Mouse (Mus musculus): ENCODE results near the gene Tmem171. TPM values are rescaled to one million over a fixed set of nuclear protein-coding genes. Genes with fewer than 3 reads are reported as not detected.

Gene Tmem171
- polyA plus RNA-seq, 1 experiment from 2014 or later = not detected

- ATAC-seq (ENCODE audit: low read depth) = no peak
- Histone ChIP-seq H3K4me1 (replicated peaks) (no peaks in the 10 kb centered on the region), H3K9me3 (0 out of 2 replicates have a peak, but pooled peaks cover 3% of the 10 kb centered on the region), H3K27ac (replicated peaks) (no peak overlapping the region), H3K36me3 (0 out of 2 replicates have a peak, but pooled peaks cover 6% of the 10 kb centered on the region), H3K27me3 (no peaks in the 10 kb centered on the region), H3K9ac (no peak overlapping the region), H3K4me3 (no peak overlapping the region), H3K4me2 (no peak overlapping the region)
- WGBS = 84% methylated on average over 8 of the region's 8 CpGs
Measured at GRCm38 (mm10) chr13:98710236-98710635, 15.6 kb upstream of the Tmem171 start.

- H3K36me3 ChIP-seq = no peaks in the 10 kb centered on the region
- H3K9me3 ChIP-seq = 0 out of 2 replicates have a peak, but pooled peaks cover 3% of the 10 kb centered on the region
- WGBS = 89% methylated on average over 4 of the region's 4 CpGs
- no peak overlapping the region for H3K9ac ChIP-seq
- H3K4me3 ChIP-seq = no peak overlapping the region
- no peaks in the 10 kb centered on the region for H3K4me1 ChIP-seq (replicated peaks)
- no peaks in the 10 kb centered on the region for H3K27me3 ChIP-seq
- H3K4me2 ChIP-seq = no peak overlapping the region
- H3K27ac ChIP-seq (replicated peaks) = no peak overlapping the region
- no peak for ATAC-seq (ENCODE audit: low read depth)
Measured at GRCm38 (mm10) chr13:98705501-98705900, 10.9 kb upstream of the Tmem171 start.

DNA sequence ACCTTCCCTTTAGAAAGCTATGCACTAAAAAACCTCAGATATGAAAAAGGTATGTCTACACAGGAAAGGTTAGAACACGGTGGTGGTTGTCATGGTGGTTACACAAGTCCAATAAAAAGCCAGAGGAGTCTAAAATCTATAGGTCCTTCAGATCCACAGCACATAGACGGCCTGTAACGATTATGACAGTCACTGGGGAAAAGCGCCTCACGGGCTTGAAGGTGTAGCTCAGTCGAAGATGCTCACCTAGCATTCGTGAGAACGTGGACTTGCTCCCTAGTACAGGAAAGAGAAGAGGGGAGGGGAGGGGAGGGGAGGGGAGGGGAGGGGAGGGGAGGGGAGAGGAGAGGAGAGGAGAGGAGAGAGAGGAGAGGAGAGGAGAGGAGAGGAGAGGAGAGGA is 9.2 kb upstream of the Tmem171 start:
- no peak overlapping the region for H3K27ac ChIP-seq (replicated peaks)
- H3K9me3 ChIP-seq = 0 out of 2 replicates have a peak, but pooled peaks cover 3% of the 10 kb centered on the region
- H3K27me3 ChIP-seq = no peaks in the 10 kb centered on the region
- no peak overlapping the region for H3K9ac ChIP-seq
- 83% methylated on average over 8 of the region's 8 CpGs for WGBS
- no peaks in the 10 kb centered on the region for H3K4me1 ChIP-seq (replicated peaks)
- no peak overlapping the region for H3K4me3 ChIP-seq
- H3K4me2 ChIP-seq = no peak overlapping the region
- no peak for ATAC-seq (ENCODE audit: low read depth)
- H3K36me3 ChIP-seq = no peaks in the 10 kb centered on the region

- no peak overlapping the region for H3K4me3 ChIP-seq
- WGBS = 89% methylated on average over 8 of the region's 8 CpGs
- no peak for ATAC-seq (ENCODE audit: low read depth)
- H3K9ac ChIP-seq = no peak overlapping the region
- H3K4me1 ChIP-seq (replicated peaks) = no peaks in the 10 kb centered on the region
- no peaks in the 10 kb centered on the region for H3K27me3 ChIP-seq
- H3K27ac ChIP-seq (replicated peaks) = no peak overlapping the region
- H3K4me2 ChIP-seq = no peak overlapping the region
- no peaks in the 10 kb centered on the region for H3K36me3 ChIP-seq
- no peaks in the 10 kb centered on the region for H3K9me3 ChIP-seq
Measured at GRCm38 (mm10) chr13:98702361-98702760, 7.7 kb upstream of the Tmem171 start.

DNA sequence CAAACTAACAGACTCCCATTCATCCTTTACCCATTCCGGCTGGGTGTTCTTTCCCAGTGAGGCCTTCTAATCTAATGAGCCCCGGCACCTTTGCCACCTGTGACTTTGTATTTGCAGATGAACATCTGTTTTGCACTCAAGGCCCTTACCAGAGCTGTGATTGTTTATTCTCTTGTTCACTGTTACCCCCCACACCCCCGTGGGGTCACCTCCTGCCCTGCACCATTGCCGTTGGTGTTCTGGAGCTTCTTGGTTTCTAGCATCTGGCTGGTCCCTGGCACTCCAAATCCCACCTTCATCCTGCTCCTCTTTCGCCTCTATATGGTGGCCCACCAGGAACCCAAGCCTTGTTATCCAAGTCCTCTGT is 6.7 kb upstream of the Tmem171 start:
- ATAC-seq (ENCODE audit: low read depth) = no peak
- no peaks in the 10 kb centered on the region for H3K9me3 ChIP-seq

DNA sequence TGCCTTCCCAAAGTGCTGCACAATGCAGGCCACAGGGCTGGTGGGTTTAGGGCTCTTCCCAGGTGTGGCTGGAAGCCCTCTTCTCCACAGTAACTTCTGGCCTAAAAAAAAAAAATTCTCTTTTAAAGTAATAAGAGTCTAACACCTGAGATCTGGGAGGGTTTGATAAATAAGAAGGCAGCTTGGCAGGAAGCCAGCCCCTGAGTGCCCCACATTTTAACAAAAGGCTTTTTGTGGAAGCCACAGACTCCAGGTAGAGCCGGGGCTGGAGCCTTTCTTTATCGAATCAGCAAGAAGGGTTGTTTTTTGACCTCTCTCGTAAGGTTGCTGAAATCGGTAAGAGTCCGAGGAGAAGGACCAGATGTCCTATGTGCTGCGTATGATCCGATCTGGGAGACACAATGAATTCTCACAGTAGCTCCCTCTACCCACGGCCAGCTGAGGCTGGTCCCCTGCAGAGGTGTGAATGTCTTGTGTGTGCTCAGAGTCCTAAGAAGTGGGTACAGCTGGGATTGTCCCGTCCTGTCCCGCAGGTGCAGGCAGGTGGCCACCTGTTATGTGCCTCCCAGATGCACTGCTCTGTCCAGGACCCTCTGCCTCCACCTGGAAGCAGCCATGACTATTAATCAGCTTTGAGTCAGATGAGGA is 6.2 kb upstream of the Tmem171 start:
- Histone ChIP-seq H3K4me3 (no peak overlapping the region), H3K4me2 (no peak overlapping the region), H3K4me1 (replicated peaks) (no peaks in the 10 kb centered on the region), H3K9ac (no peak overlapping the region), H3K27me3 (peaks cover 9% of the 10 kb centered on the region; the same call in 1 of the 2 replicates), H3K27ac (replicated peaks) (no peak overlapping the region), H3K9me3 (no peaks in the 10 kb centered on the region), H3K36me3 (no peaks in the 10 kb centered on the region)
- no peak for ATAC-seq (ENCODE audit: low read depth)
- WGBS = 70% methylated on average over 10 of the region's 10 CpGs

More for the DNA sequence above, 6.7 kb upstream of the Tmem171 start:
- no peaks in the 10 kb centered on the region for H3K36me3 ChIP-seq
- H3K4me2 ChIP-seq = no peak overlapping the region
- no peak overlapping the region for H3K4me3 ChIP-seq
- H3K27me3 ChIP-seq = 0 out of 2 replicates have a peak, but pooled peaks cover 5% of the 10 kb centered on the region
- no peak overlapping the region for H3K27ac ChIP-seq (replicated peaks)
- no peaks in the 10 kb centered on the region for H3K4me1 ChIP-seq (replicated peaks)
- 80% methylated on average over 5 of the region's 5 CpGs for WGBS
- H3K9ac ChIP-seq = no peak overlapping the region

DNA sequence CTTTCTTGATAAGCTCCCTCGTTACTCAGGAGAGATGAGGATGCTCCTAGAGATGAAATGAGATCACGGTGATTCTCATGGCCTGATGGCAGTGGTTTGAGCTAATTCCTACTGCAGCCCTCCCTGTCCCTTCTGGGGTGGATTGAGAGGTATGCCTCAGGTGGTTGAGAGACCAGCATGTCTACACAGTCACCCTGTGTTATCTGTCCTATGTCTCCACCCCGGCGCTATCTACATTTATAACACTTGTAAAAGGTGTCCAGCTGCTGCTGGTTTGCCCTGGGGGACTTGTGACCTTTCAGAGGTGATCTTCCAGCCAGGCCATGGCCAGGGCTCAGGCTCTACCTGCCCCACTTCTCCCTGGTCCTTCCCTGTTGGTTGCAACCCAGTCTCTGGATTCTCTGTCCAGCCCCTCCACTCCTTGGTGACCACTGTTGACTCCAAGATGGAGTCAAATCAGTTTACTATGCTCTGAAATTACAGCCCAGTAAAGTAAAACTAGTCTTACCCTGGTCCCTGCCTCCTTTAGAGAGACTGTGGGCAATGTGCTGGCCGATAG is 5.4 kb upstream of the Tmem171 start:
- peaks cover 3% of the 10 kb centered on the region for H3K4me1 ChIP-seq (replicated peaks)
- H3K36me3 ChIP-seq = no peaks in the 10 kb centered on the region
- H3K4me2 ChIP-seq = no peak overlapping the region
- H3K4me3 ChIP-seq = no peak overlapping the region
- no peak overlapping the region for H3K27ac ChIP-seq (replicated peaks)
- H3K9ac ChIP-seq = no peak overlapping the region
- no peaks in the 10 kb centered on the region for H3K9me3 ChIP-seq
- WGBS = 80% methylated on average over 5 of the region's 5 CpGs
- ATAC-seq (ENCODE audit: low read depth) = no peak
- peaks cover 16% of the 10 kb centered on the region for H3K27me3 ChIP-seq

- H3K4me2 ChIP-seq = no peak overlapping the region
- no peak for ATAC-seq (ENCODE audit: low read depth)
Measured at GRCm38 (mm10) chr13:98699051-98699744, 4.6 kb upstream of the Tmem171 start.

DNA sequence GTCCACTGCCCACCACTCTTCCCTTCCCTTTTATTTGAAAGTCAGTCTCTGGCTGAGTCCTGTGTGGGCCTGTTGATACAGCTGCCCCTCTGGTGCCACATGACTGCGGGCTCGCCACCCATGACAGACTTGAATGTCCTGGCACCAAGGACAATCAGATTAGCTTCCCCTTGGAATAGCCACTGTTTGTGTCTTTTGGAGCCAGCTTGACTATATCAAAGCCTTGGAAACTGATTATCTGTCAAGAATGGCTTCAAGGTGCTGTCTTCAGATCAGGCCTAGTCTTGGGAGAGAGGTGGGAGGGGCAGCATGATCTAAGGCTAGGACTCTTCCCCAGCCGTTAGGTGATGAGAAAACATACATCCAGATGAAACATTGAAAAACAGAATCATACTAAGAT is 2.1 kb upstream of the Tmem171 start:
- H3K4me3 ChIP-seq = no peak overlapping the region
- no peak overlapping the region for H3K9ac ChIP-seq
- H3K36me3 ChIP-seq = no peaks in the 10 kb centered on the region
- H3K27ac ChIP-seq (replicated peaks) = no peak overlapping the region
- ATAC-seq (ENCODE audit: low read depth) = no peak
- peaks cover 36% of the 10 kb centered on the region for H3K27me3 ChIP-seq
- H3K4me1 ChIP-seq (replicated peaks) = peaks cover 9% of the 10 kb centered on the region
- H3K4me2 ChIP-seq = no peak overlapping the region
- 95% methylated on average over 3 of the region's 3 CpGs for WGBS
- H3K9me3 ChIP-seq = no peaks in the 10 kb centered on the region

More at GRCm38 (mm10) chr13:98699051-98699744, 4.6 kb upstream of the Tmem171 start:
- Histone ChIP-seq H3K4me3 (no peak overlapping the region), H3K9me3 (no peaks in the 10 kb centered on the region), H3K27ac (replicated peaks) (no peak overlapping the region), H3K27me3 (peaks cover 25% of the 10 kb centered on the region), H3K9ac (no peak overlapping the region), H3K4me1 (replicated peaks) (peaks cover 9% of the 10 kb centered on the region), H3K36me3 (no peaks in the 10 kb centered on the region)
- 61% methylated on average over 14 of the region's 14 CpGs for whole genome bisulfite sequencing

- Histone ChIP-seq H3K27ac (replicated peaks) (no peak overlapping the region), H3K36me3 (no peaks in the 10 kb centered on the region), H3K4me1 (replicated peaks) (peaks cover 9% of the 10 kb centered on the region), H3K4me2 (no peak overlapping the region), H3K9ac (no peak overlapping the region), H3K4me3 (no peak overlapping the region), H3K9me3 (no peaks in the 10 kb centered on the region), H3K27me3 (peaks cover 36% of the 10 kb centered on the region)
- WGBS = 54% methylated on average over 2 of the region's 2 CpGs
- no peak for ATAC-seq (ENCODE audit: low read depth)
Measured at GRCm38 (mm10) chr13:98695546-98695945, 912 bp upstream of the Tmem171 start.

- no peak overlapping the region for H3K27ac ChIP-seq (replicated peaks)
- no peak overlapping the region for H3K4me2 ChIP-seq
- ATAC-seq (ENCODE audit: low read depth) = no peak
- H3K9me3 ChIP-seq = no peaks in the 10 kb centered on the region
- no peaks in the 10 kb centered on the region for H3K36me3 ChIP-seq
- H3K4me1 ChIP-seq (replicated peaks) = peaks cover 10% of the 10 kb centered on the region
- no peak overlapping the region for H3K4me3 ChIP-seq
- H3K9ac ChIP-seq = no peak overlapping the region
- 95% methylated on average over 11 of the region's 11 CpGs for WGBS
- peaks cover 36% of the 10 kb centered on the region for H3K27me3 ChIP-seq
Measured at GRCm38 (mm10) chr13:98693316-98693715, 1.3 kb downstream of the Tmem171 start.

GRCm38 (mm10) chr13:98691956-98692515 is 2.6 kb downstream of the Tmem171 start:
- Histone ChIP-seq H3K27me3 (peaks cover 36% of the 10 kb centered on the region), H3K27ac (replicated peaks) (no peak overlapping the region), H3K4me1 (replicated peaks) (peaks cover 18% of the 10 kb centered on the region), H3K36me3 (no peaks in the 10 kb centered on the region), H3K4me3 (no peak overlapping the region), H3K9me3 (no peaks in the 10 kb centered on the region), H3K9ac (no peak overlapping the region), H3K4me2 (no peak overlapping the region)
- no peak for ATAC-seq (ENCODE audit: low read depth)
- WGBS = 92% methylated on average over 13 of the region's 13 CpGs
